Mouse (Mus musculus): ENCODE results near the gene Pik3r6.

DNA sequence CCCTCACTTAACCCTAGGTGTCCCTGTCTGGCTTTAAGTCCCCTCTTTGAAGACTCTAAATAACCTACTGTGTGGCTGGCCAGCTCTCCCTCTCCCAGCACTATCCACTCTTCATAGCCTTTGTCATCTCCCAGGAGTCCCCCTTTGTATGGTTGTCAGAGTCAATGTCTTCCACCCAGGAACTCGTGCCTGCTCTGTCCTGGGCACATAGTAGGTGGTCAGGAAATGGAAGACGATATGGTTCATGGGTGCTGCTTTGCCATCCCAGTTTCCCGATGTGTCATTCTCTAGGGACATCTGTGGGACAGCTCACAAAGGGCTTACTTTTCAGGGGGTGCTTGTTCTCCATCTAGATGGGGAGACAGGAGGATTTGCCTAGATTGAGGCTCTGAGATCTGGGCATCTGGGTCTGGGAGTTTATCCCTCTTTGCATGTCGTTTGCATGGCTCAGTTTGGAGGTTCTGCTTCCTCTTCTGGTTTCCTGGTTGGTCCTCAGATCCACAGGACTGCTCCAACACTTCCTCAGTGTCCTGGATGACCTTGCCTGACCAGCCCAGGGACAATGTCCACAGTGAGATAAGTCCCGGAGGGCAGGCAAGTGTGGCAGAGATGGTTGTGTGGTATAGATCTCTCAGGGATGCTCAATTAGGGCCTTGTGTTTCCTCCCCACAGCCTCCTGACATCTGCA is 30.5 kb upstream of the Pik3r6 start:
- no peak for TF ChIP-seq POLR2A (IDR thresholded peaks at IDR 0.05; ENCODE audit: control insufficient read depth, low read depth, low read length)
- TF ChIP-seq CTCF (IDR thresholded peaks at IDR 0.05; ENCODE audit: control insufficient read depth, insufficient read depth, insufficient replicate concordance, low read depth, low read length), result no peak

Measured in testis, adult 2 months (tissue).